Mouse (Mus musculus): Measurements from ENCODE around the gene Fam13a. TPM values are rescaled to one million over a fixed set of nuclear protein-coding genes. Genes with fewer than 3 reads are reported as not detected.

The Fam13a gene
- polyA plus RNA-seq, 1 experiment from 2014 or later, result 13.7 TPM

DNA sequence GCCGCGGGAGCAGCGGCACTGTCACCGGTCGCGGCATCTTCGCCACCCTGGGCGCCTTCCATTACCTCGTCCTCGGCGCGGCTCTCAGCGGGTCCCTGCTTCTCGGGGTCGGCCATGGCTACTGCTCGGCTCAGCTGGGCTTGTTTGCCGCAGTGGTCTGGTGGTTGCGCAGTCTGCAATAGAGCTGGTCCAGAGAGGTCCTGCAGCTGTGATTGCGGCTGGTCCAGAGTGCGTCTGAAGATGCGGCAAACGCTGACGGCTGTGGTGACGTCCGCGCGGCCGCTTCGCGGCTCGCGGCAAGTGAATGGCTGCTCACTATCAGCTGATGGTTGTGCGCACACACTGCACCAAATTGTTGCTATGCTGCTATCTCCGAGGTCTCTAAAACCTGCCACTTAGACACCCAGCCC is 117.5 kb downstream of the Fam13a start, which contains the start of gene Nap1l5:
Gene Nap1l5, minus strand, starts transcription at position 225 of the 410 bp plus-strand sequence.
- Histone ChIP-seq H3K9ac (replicated peaks) (peak within 1 kb of the TSS; percentile 52), H3K9me3 (replicated peaks) (peaks cover 4% of the 10 kb centered on the region), H3K36me3 (peaks cover 9% of the 10 kb centered on the region), H3K27me3 (replicated peaks) (no peaks in the 10 kb centered on the region), H3K27ac (replicated peaks) (peak within 1 kb of the TSS; percentile 85), H3K4me3 (replicated peaks) (peak within 1 kb of the TSS; percentile 52), H3K4me2 (peak within 1 kb of the TSS; percentile 56), H3K4me1 (0 out of 2 replicates have a peak, but pooled peaks cover 3% of the 10 kb centered on the region)
- peak; percentile 95 for ATAC-seq (ENCODE audit: low FRiP score)
- 46% methylated on average over 34 of the region's 34 CpGs for WGBS

DNA sequence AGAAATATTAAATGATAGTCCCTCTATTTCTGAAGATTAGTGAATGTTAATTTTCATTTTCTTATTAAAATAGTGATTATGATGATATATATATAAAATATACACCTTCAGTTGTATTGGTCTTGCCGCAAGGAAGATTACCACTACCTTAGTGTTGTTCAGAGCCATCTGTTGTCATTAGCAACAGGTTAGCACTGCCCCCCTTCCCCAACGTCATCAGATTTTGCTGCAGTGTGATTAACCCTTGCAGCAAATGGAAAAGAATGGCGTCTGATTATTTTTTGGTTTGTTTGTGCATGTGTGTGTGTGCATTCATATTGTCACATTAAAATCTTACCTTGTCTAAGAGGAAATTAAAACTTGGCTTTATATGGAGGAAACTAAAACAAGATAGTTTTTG is 119.8 kb downstream of the Fam13a start:
- Histone ChIP-seq H3K27me3 (replicated peaks) (no peaks in the 10 kb centered on the region), H3K4me3 (replicated peaks) (no peak overlapping the region), H3K4me1 (0 out of 2 replicates have a peak, but pooled peaks cover 3% of the 10 kb centered on the region), H3K36me3 (peaks cover 7% of the 10 kb centered on the region), H3K9ac (replicated peaks) (no peak overlapping the region), H3K9me3 (replicated peaks) (peaks cover 4% of the 10 kb centered on the region), H3K4me2 (peak overlapping the region; percentile 56; the same call in 1 of the 2 replicates), H3K27ac (replicated peaks) (no peak overlapping the region)
- ATAC-seq (ENCODE audit: low FRiP score), result no peak
- WGBS, result 33% methylated on average over 3 of the region's 3 CpGs

DNA sequence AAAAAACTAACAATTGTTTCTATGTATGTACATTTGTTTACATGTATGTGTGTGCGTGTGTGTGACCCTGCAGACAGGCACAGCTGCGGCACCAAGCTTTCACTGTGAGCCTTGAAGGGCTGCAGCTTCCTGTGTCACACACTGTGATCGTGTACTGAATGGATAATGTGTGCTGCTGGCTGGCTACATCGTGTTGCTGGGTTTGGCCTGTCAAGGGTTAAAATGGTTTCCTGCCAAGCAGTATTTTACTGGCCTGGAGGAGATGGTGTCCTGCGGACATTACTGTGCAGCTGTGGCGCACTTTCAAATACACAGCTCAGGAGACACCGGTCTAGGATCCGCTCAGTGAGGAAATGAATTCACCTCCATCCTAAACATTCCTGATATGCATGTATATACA is 121.2 kb downstream of the Fam13a start:
- Histone ChIP-seq H3K9me3 (replicated peaks) (peaks cover 4% of the 10 kb centered on the region), H3K9ac (replicated peaks) (no peak overlapping the region), H3K27ac (replicated peaks) (peak overlapping the region; percentile 70), H3K4me1 (0 out of 2 replicates have a peak, but pooled peaks cover 3% of the 10 kb centered on the region), H3K27me3 (replicated peaks) (no peaks in the 10 kb centered on the region), H3K36me3 (peaks cover 7% of the 10 kb centered on the region), H3K4me3 (replicated peaks) (no peak overlapping the region), H3K4me2 (peak overlapping the region; percentile 39)
- 7% methylated on average over 8 of the region's 8 CpGs for WGBS
- ATAC-seq (ENCODE audit: low FRiP score), result peak; percentile 77

DNA sequence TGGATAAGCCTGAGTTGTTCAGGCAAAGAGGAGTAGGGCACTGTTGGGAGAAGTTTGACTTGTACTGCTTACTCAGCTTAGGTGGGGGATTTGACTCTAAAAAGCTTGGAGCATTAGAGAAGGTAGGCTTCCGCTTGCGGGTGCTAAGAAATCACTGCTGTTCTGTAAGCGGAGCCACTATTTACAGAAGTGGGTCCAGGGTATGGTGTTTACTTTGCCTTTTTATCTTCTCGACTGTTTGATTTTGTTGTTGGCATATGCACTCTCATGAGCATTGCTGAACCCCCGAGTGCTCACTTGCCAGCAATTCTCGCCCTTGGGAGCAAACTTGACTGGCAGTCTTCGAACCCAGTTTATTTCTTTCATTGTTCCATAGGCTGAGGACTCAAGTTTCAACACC is 123.8 kb downstream of the Fam13a start:
- 0 out of 2 replicates have a peak, but pooled peaks cover 3% of the 10 kb centered on the region for H3K4me1 ChIP-seq
- no peak overlapping the region for H3K9ac ChIP-seq (replicated peaks)
- H3K27ac ChIP-seq (replicated peaks), result no peak overlapping the region
- H3K36me3 ChIP-seq, result peaks cover 9% of the 10 kb centered on the region
- no peak overlapping the region for H3K4me2 ChIP-seq
- no peaks in the 10 kb centered on the region for H3K9me3 ChIP-seq (replicated peaks)
- H3K27me3 ChIP-seq (replicated peaks), result no peaks in the 10 kb centered on the region
- 90% methylated on average over 7 of the region's 7 CpGs for WGBS
- ATAC-seq (ENCODE audit: low FRiP score), result no peak
- H3K4me3 ChIP-seq (replicated peaks), result no peak overlapping the region

- Histone ChIP-seq H3K9ac (replicated peaks) (no peak overlapping the region), H3K27ac (replicated peaks) (no peak overlapping the region), H3K4me1 (0 out of 2 replicates have a peak, but pooled peaks cover 3% of the 10 kb centered on the region), H3K27me3 (replicated peaks) (no peaks in the 10 kb centered on the region), H3K4me3 (replicated peaks) (no peak overlapping the region), H3K9me3 (replicated peaks) (no peaks in the 10 kb centered on the region), H3K36me3 (peaks cover 19% of the 10 kb centered on the region), H3K4me2 (no peak overlapping the region)
- WGBS, result 94% methylated on average over 3 of the region's 3 CpGs
- ATAC-seq (ENCODE audit: low FRiP score), result no peak
These were observed 125.3 kb downstream of the Fam13a start for GRCm38 (mm10) chr6:58899076-58899475.

DNA sequence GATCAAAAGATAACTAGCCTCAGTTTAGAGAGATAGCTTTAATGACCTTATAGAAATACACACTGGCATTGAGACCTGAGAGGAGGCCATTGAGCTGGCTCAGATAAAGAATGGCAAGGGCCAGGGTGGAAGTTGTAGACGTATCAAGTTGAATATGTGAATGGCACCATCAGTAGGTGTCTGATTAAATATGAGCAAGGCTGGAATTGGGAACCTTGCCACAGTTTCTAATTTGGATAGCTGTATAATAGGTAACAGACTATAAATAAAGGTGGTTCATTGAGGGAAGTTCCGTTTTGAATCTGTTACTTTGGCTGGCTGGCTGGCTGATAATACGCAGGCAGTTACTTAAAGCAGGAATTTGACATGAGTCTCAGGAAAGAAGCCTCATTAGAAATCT is 127.7 kb downstream of the Fam13a start:
- Histone ChIP-seq H3K27me3 (replicated peaks) (no peaks in the 10 kb centered on the region), H3K9ac (replicated peaks) (no peak overlapping the region), H3K4me1 (no peaks in the 10 kb centered on the region), H3K27ac (replicated peaks) (no peak overlapping the region), H3K9me3 (replicated peaks) (no peaks in the 10 kb centered on the region), H3K4me3 (replicated peaks) (no peak overlapping the region), H3K4me2 (no peak overlapping the region), H3K36me3 (peaks cover 30% of the 10 kb centered on the region)
- no peak for ATAC-seq (ENCODE audit: low FRiP score)
- 74% methylated on average over 3 of the region's 3 CpGs for WGBS

- 81% methylated on average over 4 of the region's 4 CpGs for WGBS
- ATAC-seq (ENCODE audit: low FRiP score), result no peak
- peaks cover 44% of the 10 kb centered on the region for H3K36me3 ChIP-seq
- H3K4me2 ChIP-seq, result no peak overlapping the region
- H3K4me3 ChIP-seq (replicated peaks), result no peak overlapping the region
- H3K27ac ChIP-seq (replicated peaks), result no peak overlapping the region
- no peaks in the 10 kb centered on the region for H3K9me3 ChIP-seq (replicated peaks)
- no peak overlapping the region for H3K9ac ChIP-seq (replicated peaks)
- H3K4me1 ChIP-seq, result no peaks in the 10 kb centered on the region
- H3K27me3 ChIP-seq (replicated peaks), result no peaks in the 10 kb centered on the region
These were observed 129.4 kb downstream of the Fam13a start for GRCm38 (mm10) chr6:58894994-58895393.

DNA sequence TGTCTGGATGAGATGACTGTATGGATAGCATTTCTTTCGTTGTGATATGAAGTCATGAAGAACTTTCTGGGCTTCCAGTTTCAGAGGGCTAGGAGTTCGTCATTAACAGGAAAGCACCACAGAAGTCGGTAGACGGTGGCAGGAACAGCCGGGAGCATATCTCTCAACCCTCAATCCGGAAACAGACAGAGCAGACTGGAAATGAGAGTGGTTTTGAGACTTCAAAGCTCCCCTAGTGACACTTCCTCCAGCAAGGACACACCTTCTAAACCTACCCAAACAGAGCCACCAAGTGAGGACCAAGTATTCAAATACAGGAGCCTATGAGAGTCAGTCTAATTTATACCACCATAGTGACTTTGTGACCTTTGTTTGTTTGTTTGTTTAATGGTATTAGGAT is 131.0 kb downstream of the Fam13a start:
- ATAC-seq (ENCODE audit: low FRiP score), result no peak
- Histone ChIP-seq H3K27ac (replicated peaks) (no peak overlapping the region), H3K9ac (replicated peaks) (no peak overlapping the region), H3K9me3 (replicated peaks) (no peaks in the 10 kb centered on the region), H3K4me2 (no peak overlapping the region), H3K4me3 (replicated peaks) (no peak overlapping the region), H3K36me3 (peaks cover 53% of the 10 kb centered on the region), H3K4me1 (no peaks in the 10 kb centered on the region), H3K27me3 (replicated peaks) (no peaks in the 10 kb centered on the region)
- WGBS, result 91% methylated on average over 6 of the region's 6 CpGs

GRCm38 (mm10) chr6:58889917-58890316 is 134.4 kb downstream of the Fam13a start:
- Histone ChIP-seq H3K4me1 (no peaks in the 10 kb centered on the region), H3K27me3 (replicated peaks) (no peaks in the 10 kb centered on the region), H3K27ac (replicated peaks) (no peak overlapping the region), H3K4me3 (replicated peaks) (no peak overlapping the region), H3K36me3 (peaks cover 42% of the 10 kb centered on the region), H3K9ac (replicated peaks) (no peak overlapping the region), H3K4me2 (no peak overlapping the region), H3K9me3 (replicated peaks) (no peaks in the 10 kb centered on the region)
- no peak for ATAC-seq (ENCODE audit: low FRiP score)
- 95% methylated on average over 3 of the region's 3 CpGs for WGBS

- Histone ChIP-seq H3K9me3 (replicated peaks) (no peaks in the 10 kb centered on the region), H3K36me3 (peaks cover 3% of the 10 kb centered on the region), H3K4me2 (no peak overlapping the region), H3K27me3 (replicated peaks) (no peaks in the 10 kb centered on the region), H3K9ac (replicated peaks) (no peak overlapping the region), H3K4me3 (replicated peaks) (no peak overlapping the region), H3K27ac (replicated peaks) (0 out of 2 replicates have a peak overlapping the region, but pooled peaks have one; percentile 18), H3K4me1 (no peaks in the 10 kb centered on the region)
- WGBS, result 73% methylated on average over 6 of the region's 6 CpGs
- ATAC-seq (ENCODE audit: low FRiP score), result no peak
These were observed 142.1 kb downstream of the Fam13a start for GRCm38 (mm10) chr6:58882271-58882670.

Measured in neural tube, embryonic 15.5 days (tissue).